Mouse (Mus musculus): ENCODE data around the gene Krt88. TPM values are rescaled to one million over a fixed set of nuclear protein-coding genes. Genes with fewer than 3 reads are reported as not detected.

The Krt88 gene
- polyA plus RNA-seq, 1 experiment, result not detected

- TF ChIP-seq CTCF (IDR thresholded peaks at IDR 0.05; ENCODE audit: borderline replicate concordance, control insufficient read depth, extremely low read depth, insufficient read depth, low read length, poor library complexity) (no peak), POLR2A (IDR thresholded peaks at IDR 0.05; ENCODE audit: control insufficient read depth, extremely low read depth, insufficient read depth, low read length, poor library complexity) (no peak)
- Histone ChIP-seq H3K4me3 (ENCODE audit: control insufficient read depth, insufficient read depth, low read length) (no peak overlapping the region), H3K27ac (ENCODE audit: control insufficient read depth, insufficient read depth, low read length) (no peak overlapping the region), H3K4me1 (replicated peaks; ENCODE audit: control insufficient read depth, insufficient read depth, low read length) (peaks cover 43% of the 10 kb centered on the region), H3K36me3 (ENCODE audit: control insufficient read depth, insufficient read depth, low read length) (no peaks in the 10 kb centered on the region), H3K27me3 (ENCODE audit: control insufficient read depth, insufficient read depth, low read length) (no peaks in the 10 kb centered on the region)
- DNase-seq, result no peak
- 94% methylated on average over 1 of the region's 1 CpGs for WGBS
Measured at GRCm38 (mm10) chr15:101483646-101484045, 36.1 kb downstream of the Krt88 start.

GRCm38 (mm10) chr15:101484939-101485338 is 37.4 kb downstream of the Krt88 start:
- no peak for TF ChIP-seq CTCF (IDR thresholded peaks at IDR 0.05; ENCODE audit: borderline replicate concordance, control insufficient read depth, extremely low read depth, insufficient read depth, low read length, poor library complexity)
- TF ChIP-seq POLR2A (IDR thresholded peaks at IDR 0.05; ENCODE audit: control insufficient read depth, extremely low read depth, insufficient read depth, low read length, poor library complexity), result no peak
- no peak for DNase-seq
- WGBS, result 83% methylated on average over 1 of the region's 1 CpGs
- Histone ChIP-seq H3K27me3 (ENCODE audit: control insufficient read depth, insufficient read depth, low read length) (no peaks in the 10 kb centered on the region), H3K36me3 (ENCODE audit: control insufficient read depth, insufficient read depth, low read length) (no peaks in the 10 kb centered on the region), H3K27ac (ENCODE audit: control insufficient read depth, insufficient read depth, low read length) (no peak overlapping the region), H3K4me1 (replicated peaks; ENCODE audit: control insufficient read depth, insufficient read depth, low read length) (peaks cover 40% of the 10 kb centered on the region), H3K4me3 (ENCODE audit: control insufficient read depth, insufficient read depth, low read length) (no peak overlapping the region)

DNA sequence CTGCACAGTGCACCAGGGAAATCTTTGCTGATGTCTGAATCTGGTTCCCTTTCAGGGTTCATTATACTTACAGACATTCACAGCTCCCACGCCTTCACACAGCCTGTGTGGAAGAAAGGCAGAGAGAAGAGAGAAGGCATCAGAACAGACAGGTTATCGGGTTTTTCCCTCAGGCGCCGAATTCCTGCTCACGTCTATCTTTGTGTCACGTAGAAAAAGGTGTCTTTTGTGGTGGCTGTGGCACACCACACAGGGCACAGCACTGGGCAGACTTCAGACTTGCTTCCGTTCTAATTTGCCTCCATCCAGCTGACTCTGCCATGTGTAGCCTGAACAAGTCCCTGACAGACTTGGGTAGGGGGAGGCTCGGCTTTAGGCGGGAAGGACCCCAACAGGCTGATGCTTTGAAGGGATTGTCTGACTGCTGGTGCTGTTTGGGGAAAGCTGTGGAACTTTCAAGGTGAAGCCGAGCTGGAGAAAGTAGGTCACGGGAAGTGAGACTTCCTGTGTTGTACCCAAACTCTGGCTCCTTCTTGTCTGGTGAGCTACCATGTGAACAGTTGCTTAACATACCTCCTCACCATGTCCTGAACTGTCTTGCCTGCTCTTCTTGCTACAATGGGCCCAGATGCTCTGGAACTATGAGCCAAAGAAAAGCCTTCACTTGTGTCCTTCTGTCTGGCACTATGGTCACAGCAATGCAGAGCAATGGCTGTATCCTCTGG is 38.5 kb downstream of the Krt88 start:
- peak; percentile 57 for DNase-seq
- no peak for TF ChIP-seq POLR2A (IDR thresholded peaks at IDR 0.05; ENCODE audit: control insufficient read depth, extremely low read depth, insufficient read depth, low read length, poor library complexity)
- TF ChIP-seq CTCF (IDR thresholded peaks at IDR 0.05; ENCODE audit: borderline replicate concordance, control insufficient read depth, extremely low read depth, insufficient read depth, low read length, poor library complexity), result no peak
- Histone ChIP-seq H3K27me3 (ENCODE audit: control insufficient read depth, insufficient read depth, low read length) (no peaks in the 10 kb centered on the region), H3K36me3 (ENCODE audit: control insufficient read depth, insufficient read depth, low read length) (no peaks in the 10 kb centered on the region), H3K4me3 (ENCODE audit: control insufficient read depth, insufficient read depth, low read length) (no peak overlapping the region), H3K4me1 (replicated peaks; ENCODE audit: control insufficient read depth, insufficient read depth, low read length) (peaks cover 40% of the 10 kb centered on the region), H3K27ac (ENCODE audit: control insufficient read depth, insufficient read depth, low read length) (peak overlapping the region; percentile 40; the same call in 1 of the 2 replicates)
- WGBS, result 12% methylated on average over 11 of the region's 11 CpGs

DNA sequence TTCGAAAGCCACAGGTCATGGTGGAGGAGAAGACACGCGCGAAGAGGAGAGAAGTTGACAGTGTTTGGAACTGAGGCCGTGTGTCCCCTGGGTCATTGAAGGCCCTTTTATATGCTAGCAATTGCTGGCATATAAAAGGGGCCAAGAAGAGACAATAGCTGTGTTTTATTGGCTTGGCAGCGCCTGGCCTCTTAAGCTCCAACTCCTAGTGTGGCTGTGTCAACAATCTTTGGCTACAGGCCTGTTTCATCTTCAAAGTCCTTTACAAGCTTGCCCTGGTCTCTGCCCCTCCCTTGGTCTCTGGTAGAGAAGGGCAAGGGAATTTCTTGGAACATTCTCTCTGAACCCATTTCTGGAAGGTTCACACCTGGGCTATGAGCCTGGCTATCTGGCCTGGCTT is 43.9 kb downstream of the Krt88 start, which contains the start of gene Krt83:
Krt83 (minus strand) TSS at position 82 of the 400 bp plus-strand sequence.
- Histone ChIP-seq H3K4me3 (ENCODE audit: control insufficient read depth, insufficient read depth, low read length) (no peak within 1 kb of the TSS), H3K27me3 (ENCODE audit: control insufficient read depth, insufficient read depth, low read length) (no peaks in the 10 kb centered on the region), H3K4me1 (replicated peaks; ENCODE audit: control insufficient read depth, insufficient read depth, low read length) (peaks cover 14% of the 10 kb centered on the region), H3K36me3 (ENCODE audit: control insufficient read depth, insufficient read depth, low read length) (no peaks in the 10 kb centered on the region), H3K27ac (ENCODE audit: control insufficient read depth, insufficient read depth, low read length) (no peak within 1 kb of the TSS)
- DNase-seq, result no peak
- no peak for TF ChIP-seq POLR2A (IDR thresholded peaks at IDR 0.05; ENCODE audit: control insufficient read depth, extremely low read depth, insufficient read depth, low read length, poor library complexity)
- 98% methylated on average over 6 of the region's 6 CpGs for WGBS

DNA sequence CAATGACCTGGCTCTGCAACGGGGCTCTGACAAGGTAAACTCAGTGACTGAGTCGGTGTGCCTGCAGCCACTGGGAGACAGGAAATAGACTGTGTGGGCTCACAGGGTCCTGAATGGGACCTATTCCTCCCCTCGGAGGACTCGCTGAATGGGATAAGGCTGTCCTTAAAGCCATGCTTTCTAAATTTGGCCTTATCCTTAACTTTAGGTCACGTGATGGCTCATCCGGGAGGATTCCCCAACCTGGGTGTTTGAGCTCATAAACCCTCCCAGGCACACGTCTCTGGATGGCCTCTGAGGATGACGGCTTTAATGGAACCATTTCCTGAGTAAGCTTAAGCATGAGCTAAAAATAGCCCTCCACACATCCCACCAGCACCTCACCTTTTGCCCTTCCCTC is 45.2 kb downstream of the Krt88 start:
- no peak overlapping the region for H3K4me3 ChIP-seq (ENCODE audit: control insufficient read depth, insufficient read depth, low read length)

GRCm38 (mm10) chr15:101493713-101494112 is 46.2 kb downstream of the Krt88 start:
- no peak overlapping the region for H3K27ac ChIP-seq (ENCODE audit: control insufficient read depth, insufficient read depth, low read length)
- H3K4me3 ChIP-seq (ENCODE audit: control insufficient read depth, insufficient read depth, low read length), result no peak overlapping the region
- H3K4me1 ChIP-seq (replicated peaks; ENCODE audit: control insufficient read depth, insufficient read depth, low read length), result no peaks in the 10 kb centered on the region
- no peak for DNase-seq
- TF ChIP-seq CTCF (IDR thresholded peaks at IDR 0.05; ENCODE audit: borderline replicate concordance, control insufficient read depth, extremely low read depth, insufficient read depth, low read length, poor library complexity) (no peak), POLR2A (IDR thresholded peaks at IDR 0.05; ENCODE audit: control insufficient read depth, extremely low read depth, insufficient read depth, low read length, poor library complexity) (no peak)
- H3K36me3 ChIP-seq (ENCODE audit: control insufficient read depth, insufficient read depth, low read length), result no peaks in the 10 kb centered on the region
- WGBS, result 98% methylated on average over 6 of the region's 6 CpGs
- no peaks in the 10 kb centered on the region for H3K27me3 ChIP-seq (ENCODE audit: control insufficient read depth, insufficient read depth, low read length)

More for the DNA sequence above, 45.2 kb downstream of the Krt88 start:
- DNase-seq, result no peak
- H3K27me3 ChIP-seq (ENCODE audit: control insufficient read depth, insufficient read depth, low read length), result no peaks in the 10 kb centered on the region
- H3K36me3 ChIP-seq (ENCODE audit: control insufficient read depth, insufficient read depth, low read length), result no peaks in the 10 kb centered on the region
- no peak overlapping the region for H3K27ac ChIP-seq (ENCODE audit: control insufficient read depth, insufficient read depth, low read length)
- TF ChIP-seq CTCF (IDR thresholded peaks at IDR 0.05; ENCODE audit: borderline replicate concordance, control insufficient read depth, extremely low read depth, insufficient read depth, low read length, poor library complexity), result no peak
- TF ChIP-seq POLR2A (IDR thresholded peaks at IDR 0.05; ENCODE audit: control insufficient read depth, extremely low read depth, insufficient read depth, low read length, poor library complexity), result no peak
- H3K4me1 ChIP-seq (replicated peaks; ENCODE audit: control insufficient read depth, insufficient read depth, low read length), result peaks cover 7% of the 10 kb centered on the region
- 64% methylated on average over 8 of the region's 8 CpGs for WGBS
